Mouse (Mus musculus) embryonic facial prominence, embryonic 13.5 days (tissue): ENCODE results near the gene Syn1. TPM values are rescaled to one million over a fixed set of nuclear protein-coding genes. Genes with fewer than 3 reads are reported as not detected.
A peak's percentile ranks its signal among the peaks of the same experiment; 100 is the strongest.

Source experiments
- ATAC-seq: fragments of 200-750 bp; cut with Nextera tagmentation; 2 replicates; pipeline ENCODE4 v1.8.0; 2017; ENCODE audit warnings: low read depth; ENCODE audit not compliant: insufficient number of reproducible peaks, insufficient read depth, low FRiP score, low TSS enrichment
- H3K27ac ChIP-seq: fragments of 300-500 bp; sonication (generic); 2 replicates; pipeline ENCODE4 v1.5.1; 2015; ENCODE audit warnings: moderate library complexity, mild to moderate bottlenecking, inconsistent platforms
- H3K27me3 ChIP-seq: fragments of 300-500 bp; sonication (generic); 2 replicates; pipeline ENCODE4 v1.6.1; 2015; ENCODE audit warnings: mild to moderate bottlenecking, inconsistent platforms
- H3K36me3 ChIP-seq: fragments of 300-500 bp; sonication (generic); 2 replicates; pipeline ENCODE4 v1.6.1; 2015; ENCODE audit warnings: mild to moderate bottlenecking, inconsistent platforms
- H3K4me1 ChIP-seq: fragments of 300-500 bp; sonication (generic); 2 replicates; pipeline ENCODE4 v1.6.1; 2015; ENCODE audit warnings: inconsistent platforms
- H3K4me2 ChIP-seq: fragments of 300-500 bp; sonication (generic); 2 replicates; pipeline ENCODE4 v1.6.1; 2015; ENCODE audit warnings: moderate library complexity, mild to moderate bottlenecking, inconsistent platforms
- H3K4me3 ChIP-seq: fragments of 300-500 bp; sonication (generic); 2 replicates; pipeline ENCODE4 v1.5.1; 2015; ENCODE audit warnings: mild to moderate bottlenecking, inconsistent platforms
- H3K9ac ChIP-seq: fragments of 300-500 bp; sonication (generic); 2 replicates; pipeline ENCODE4 v1.6.1; 2015; ENCODE audit warnings: mild to moderate bottlenecking, inconsistent platforms
- H3K9me3 ChIP-seq: fragments of 300-500 bp; sonication (generic); 2 replicates; pipeline ENCODE4 v1.6.1; 2016; ENCODE audit warnings: inconsistent platforms
- WGBS: fragments of 180-500 bp; shearing (Covaris S2); methylation state at CpG from one replicate; pipeline ENCODE4 v1.1.7; 2015; ENCODE audit warnings: mixed read lengths; 5-methylcytosine and 5-hydroxymethylcytosine counted together
- polyA plus RNA-seq: library from polyadenylated mRNA; unstranded; fragments of >200 nt; fragmentation: Nextera tagmentation; extraction: Ambion mirVana; gene quantifications from 2 replicates; pipeline ENCODE4 v1.2.1, GENCODE M21; 2015

The Syn1 gene
- polyA plus RNA-seq, 1 experiment from 2014 or later, result 0.87 TPM

GRCm38 (mm10) chrX:20915075-20915474 is 5.7 kb downstream of the Syn1 start:
- Histone ChIP-seq H3K9ac (no peak overlapping the region), H3K27ac (no peak overlapping the region), H3K27me3 (peaks cover 13% of the 10 kb centered on the region), H3K4me2 (no peak overlapping the region), H3K4me1 (no peaks in the 10 kb centered on the region; the same call in 1 of the 2 replicates), H3K4me3 (no peak overlapping the region), H3K9me3 (no peaks in the 10 kb centered on the region), H3K36me3 (no peaks in the 10 kb centered on the region)
- no peak for ATAC-seq

- no peak overlapping the region for H3K9ac ChIP-seq
- ATAC-seq, result no peak
- no peaks in the 10 kb centered on the region for H3K36me3 ChIP-seq
- no peaks in the 10 kb centered on the region for H3K9me3 ChIP-seq
- H3K4me3 ChIP-seq, result no peak overlapping the region
- no peaks in the 10 kb centered on the region for H3K4me1 ChIP-seq
- H3K4me2 ChIP-seq, result no peak overlapping the region
- 81% methylated on average over 6 of the region's 6 CpGs for WGBS
- no peak overlapping the region for H3K27ac ChIP-seq
- H3K27me3 ChIP-seq, result 0 out of 2 replicates have a peak, but pooled peaks cover under 1% of the 10 kb centered on the region
Measured at GRCm38 (mm10) chrX:20913726-20914125, 7.1 kb downstream of the Syn1 start.

- Histone ChIP-seq H3K9ac (no peak overlapping the region), H3K4me2 (no peak overlapping the region), H3K27ac (no peak overlapping the region), H3K36me3 (no peaks in the 10 kb centered on the region), H3K9me3 (no peaks in the 10 kb centered on the region), H3K4me3 (no peak overlapping the region), H3K4me1 (no peaks in the 10 kb centered on the region), H3K27me3 (no peaks in the 10 kb centered on the region)
- 40% methylated on average over 3 of the region's 3 CpGs for WGBS
- no peak for ATAC-seq
Measured at GRCm38 (mm10) chrX:20910074-20910473, 10.7 kb downstream of the Syn1 start.

DNA sequence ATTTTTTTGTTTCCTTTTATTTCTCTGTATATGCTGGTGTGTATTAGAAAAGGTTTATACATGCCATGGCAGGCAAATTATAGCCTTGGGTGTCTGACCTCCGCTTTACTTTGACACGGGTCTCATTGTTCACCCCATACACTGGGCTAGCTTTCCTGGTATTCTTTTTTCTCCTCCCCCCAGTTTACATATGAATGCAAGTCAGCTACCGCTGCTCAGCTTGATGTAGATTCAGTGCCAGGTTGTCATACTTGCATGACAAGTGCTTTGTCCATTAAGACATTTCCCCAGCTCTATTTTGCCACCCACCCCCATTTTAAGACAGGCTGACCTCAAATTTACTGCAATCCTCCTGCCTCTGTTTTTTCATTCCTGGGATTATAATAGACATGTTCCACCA is 45.6 kb downstream of the Syn1 start:
- Histone ChIP-seq H3K9ac (no peak overlapping the region), H3K27me3 (no peaks in the 10 kb centered on the region), H3K9me3 (no peaks in the 10 kb centered on the region), H3K4me1 (no peaks in the 10 kb centered on the region), H3K4me3 (no peak overlapping the region), H3K36me3 (no peaks in the 10 kb centered on the region), H3K4me2 (no peak overlapping the region), H3K27ac (no peak overlapping the region)
- WGBS, result 51% methylated on average over 3 of the region's 3 CpGs
- no peak for ATAC-seq

GRCm38 (mm10) chrX:20872928-20873500 is 47.8 kb downstream of the Syn1 start:
- H3K9me3 ChIP-seq, result no peaks in the 10 kb centered on the region
- no peak overlapping the region for H3K4me3 ChIP-seq
- no peaks in the 10 kb centered on the region for H3K27me3 ChIP-seq
- WGBS, result 40% methylated on average over 11 of the region's 11 CpGs
- no peak overlapping the region for H3K27ac ChIP-seq
- H3K4me1 ChIP-seq, result no peaks in the 10 kb centered on the region
- ATAC-seq, result no peak; the same call in 1 of the 2 replicates
- no peak overlapping the region for H3K4me2 ChIP-seq
- H3K36me3 ChIP-seq, result no peaks in the 10 kb centered on the region
- no peak overlapping the region for H3K9ac ChIP-seq

GRCm38 (mm10) chrX:20869962-20870513 is 50.8 kb downstream of the Syn1 start, which contains the start of gene Timp1:
TSS of gene Timp1 (plus strand) at chrX:20870166.
- WGBS, result 21% methylated on average over 17 of the region's 18 CpGs

DNA sequence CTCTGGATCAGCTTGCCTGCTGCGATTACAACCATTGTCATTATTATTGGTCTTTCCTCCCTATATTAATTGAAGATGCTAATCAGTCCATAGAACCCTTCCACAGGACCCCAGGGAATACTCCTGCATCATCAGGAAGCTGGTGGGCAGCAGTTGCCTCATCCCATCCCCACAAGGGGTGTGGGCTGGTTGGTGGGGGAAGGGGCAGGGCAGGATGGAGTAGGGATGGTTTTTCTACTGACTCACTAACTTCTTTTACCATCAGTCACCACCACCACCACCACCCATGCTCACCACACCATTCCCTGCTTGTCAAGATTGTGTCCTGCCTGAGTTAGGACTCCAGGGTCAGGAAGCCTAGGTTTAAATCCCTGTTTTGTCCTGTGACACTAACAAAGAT is 51.6 kb downstream of the Syn1 start:
- Histone ChIP-seq H3K36me3 (no peaks in the 10 kb centered on the region), H3K27ac (no peak overlapping the region), H3K4me1 (no peaks in the 10 kb centered on the region), H3K4me3 (no peak overlapping the region), H3K27me3 (no peaks in the 10 kb centered on the region), H3K9me3 (no peaks in the 10 kb centered on the region), H3K9ac (no peak overlapping the region), H3K4me2 (no peak overlapping the region)
- 75% methylated on average over 1 of the region's 1 CpGs for WGBS
- ATAC-seq, result no peak

More at GRCm38 (mm10) chrX:20869962-20870513, 50.8 kb downstream of the Syn1 start, which contains the start of gene Timp1:
- Histone ChIP-seq H3K36me3 (no peaks in the 10 kb centered on the region), H3K27me3 (no peaks in the 10 kb centered on the region), H3K4me1 (no peaks in the 10 kb centered on the region), H3K27ac (no peak within 1 kb of the TSS), H3K4me2 (peak within 1 kb of the TSS; percentile 58), H3K9ac (no peak within 1 kb of the TSS), H3K9me3 (no peaks in the 10 kb centered on the region), H3K4me3 (peak within 1 kb of the TSS; percentile 34)
- ATAC-seq, result peak; percentile 76; the same call in 1 of the 2 replicates

DNA sequence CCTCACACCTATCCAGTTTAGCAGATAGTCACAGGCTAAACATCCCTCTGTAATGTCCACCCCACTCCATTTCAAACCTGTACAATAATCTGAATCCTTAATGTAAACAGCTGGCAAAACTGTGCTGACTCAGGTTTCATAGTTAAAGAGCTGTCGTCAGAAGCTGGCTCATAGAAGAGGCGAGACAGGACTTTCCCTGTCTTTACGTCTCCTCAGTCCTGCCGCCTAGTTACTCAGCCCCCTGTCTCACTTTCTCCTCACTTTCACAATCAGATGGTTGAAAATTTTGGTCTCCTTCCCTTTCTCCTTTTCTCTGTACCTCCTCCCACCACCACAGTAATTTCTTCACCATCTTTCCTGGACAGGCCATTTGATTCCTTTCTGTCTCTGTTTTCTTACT is 52.7 kb downstream of the Syn1 start:
- H3K4me2 ChIP-seq, result no peak overlapping the region
- no peaks in the 10 kb centered on the region for H3K9me3 ChIP-seq
- H3K36me3 ChIP-seq, result no peaks in the 10 kb centered on the region
- no peak overlapping the region for H3K4me3 ChIP-seq
- H3K27ac ChIP-seq, result no peak overlapping the region
- ATAC-seq, result no peak
- 46% methylated on average over 4 of the region's 4 CpGs for WGBS
- no peak overlapping the region for H3K9ac ChIP-seq
- no peaks in the 10 kb centered on the region for H3K4me1 ChIP-seq
- no peaks in the 10 kb centered on the region for H3K27me3 ChIP-seq

GRCm38 (mm10) chrX:20863161-20864101 is 57.4 kb downstream of the Syn1 start:
- Histone ChIP-seq H3K9me3 (no peaks in the 10 kb centered on the region), H3K36me3 (no peaks in the 10 kb centered on the region), H3K4me3 (no peak overlapping the region), H3K4me2 (no peak overlapping the region), H3K9ac (no peak overlapping the region), H3K27ac (0 out of 2 replicates have a peak overlapping the region, but pooled peaks have one; percentile 33), H3K4me1 (peaks cover 7% of the 10 kb centered on the region), H3K27me3 (no peaks in the 10 kb centered on the region)
- WGBS, result 85% methylated on average over 9 of the region's 9 CpGs
- ATAC-seq, result no peak

GRCm38 (mm10) chrX:20862105-20863065 is 58.4 kb downstream of the Syn1 start:
- no peaks in the 10 kb centered on the region for H3K9me3 ChIP-seq
- no peaks in the 10 kb centered on the region for H3K27me3 ChIP-seq
- H3K4me2 ChIP-seq, result peak overlapping the region; percentile 22
- H3K4me3 ChIP-seq, result no peak overlapping the region
- WGBS, result 40% methylated on average over 29 of the region's 29 CpGs
- peak overlapping the region; percentile 22; the same call in 1 of the 2 replicates for H3K27ac ChIP-seq
- H3K36me3 ChIP-seq, result peaks cover 4% of the 10 kb centered on the region
- peak; percentile 22; the same call in 1 of the 2 replicates for ATAC-seq
- H3K4me1 ChIP-seq, result peaks cover 7% of the 10 kb centered on the region
- H3K9ac ChIP-seq, result 0 out of 2 replicates have a peak overlapping the region, but pooled peaks have one; percentile 16
